Mouse (Mus musculus) ES-E14 (cell line): Measurements from ENCODE around the gene Ankfn1. TPM values are rescaled to one million over a fixed set of nuclear protein-coding genes. Genes with fewer than 3 reads are reported as not detected.

Experiments
- DNase-seq: peaks from one replicate; pipeline ENCODE4 v3.0.0-alpha.2; 2013; ENCODE audit warnings: low read depth, low spot score
- H3K27ac ChIP-seq: 2 replicates; pipeline ENCODE4 v1.5.1; 2012; ENCODE audit warnings: low read depth, mild to moderate bottlenecking, low read length, moderate library complexity, mixed read lengths; ENCODE audit not compliant: poor library complexity, insufficient read depth, severe bottlenecking
- H3K36me3 ChIP-seq: 2 replicates; pipeline ENCODE4 v1.6.1; 2012; ENCODE audit warnings: mild to moderate bottlenecking, low read length, moderate library complexity, mixed read lengths; ENCODE audit not compliant: control insufficient read depth, poor library complexity, insufficient read depth, severe bottlenecking
- H3K4me1 ChIP-seq, 2 experiments: fragments of 150-350 bp in 1 of 2; sonication (generic) in 1 of 2; 2 replicates each; pipeline ENCODE4 v1.6.1; 2012; ENCODE audit warnings: low read length in 2 of 2, mild to moderate bottlenecking in 1 of 2, mixed read lengths in 1 of 2; ENCODE audit not compliant: control insufficient read depth in 2 of 2, insufficient read depth in 2 of 2, poor library complexity in 1 of 2
- H3K4me3 ChIP-seq, 2 experiments: fragments of 150-350 bp in 1 of 2; sonication (generic) in 1 of 2; 2 replicates each; pipeline ENCODE4 v1.5.1; 2012; ENCODE audit warnings: low read length in 2 of 2, low read depth in 1 of 2, mild to moderate bottlenecking in 1 of 2, mixed read lengths in 1 of 2; ENCODE audit not compliant: insufficient read depth in 1 of 2, poor library complexity in 1 of 2, severe bottlenecking in 1 of 2
- H3K9ac ChIP-seq: 2 replicates; pipeline ENCODE4 v1.6.1; 2012; ENCODE audit warnings: low read depth, mild to moderate bottlenecking, low read length, mixed read lengths; ENCODE audit not compliant: poor library complexity, insufficient read depth, severe bottlenecking
- H3K9me3 ChIP-seq: fragments of 150-350 bp; sonication (generic); 2 replicates; pipeline ENCODE4 v1.6.1; 2012; ENCODE audit warnings: low read depth, mild to moderate bottlenecking, low read length; ENCODE audit not compliant: control insufficient read depth, insufficient read depth
- CHD2 ChIP-seq: IDR thresholded peaks from 2 replicates; pipeline ENCODE4 v1.6.1; 2014; ENCODE audit warnings: mild to moderate bottlenecking, low read depth, low read length, inconsistent platforms
- HCFC1 ChIP-seq: IDR thresholded peaks from 2 replicates; pipeline ENCODE4 v1.6.1; 2012; ENCODE audit warnings: low read length, inconsistent platforms, borderline replicate concordance; ENCODE audit not compliant: insufficient read depth
- MAFK ChIP-seq: IDR thresholded peaks from 2 replicates; pipeline ENCODE4 v1.6.1; 2014; ENCODE audit warnings: mild to moderate bottlenecking, low read depth, low read length, inconsistent platforms; ENCODE audit not compliant: insufficient read depth
- ZC3H11A ChIP-seq: IDR thresholded peaks from 2 replicates; pipeline ENCODE4 v1.6.1; 2012; ENCODE audit warnings: low read depth, mild to moderate bottlenecking, inconsistent platforms, low read length, borderline replicate concordance
- ZNF384 ChIP-seq: IDR thresholded peaks from 2 replicates; pipeline ENCODE4 v1.6.1; 2012; ENCODE audit warnings: low read depth, low read length, inconsistent platforms
- in situ Hi-C, 2 experiments: fragments of 600-800 bp; cut with MboI; formaldehyde crosslinking; loops; one replicate each; pipeline ENCODE4 v1.15.1; 2025; ENCODE audit warnings: low sequenced_read_pairs in 2 of 2, inconsistent platforms in 1 of 2; ENCODE audit not compliant: unreplicated experiment in 2 of 2
- total RNA-seq: library from RNA; depleted of rRNA; stranded (reverse); fragments of 300-350 nt; gene quantifications from 2 replicates; pipeline ENCODE4 v1.2.3, GENCODE M21; 2012

Ankfn1 gene
- total RNA-seq, 1 experiment: not detected

- in situ Hi-C loops: no loop called here
Measured at GRCm38 (mm10) chr11:89416769-89417168, 360.7 kb downstream of the Ankfn1 start.

GRCm38 (mm10) chr11:89408774-89409173 lies 368.7 kb downstream of the Ankfn1 start:
- Histone ChIP-seq H3K36me3 (no peaks in the 10 kb centered on the region), H3K9ac (no peak overlapping the region), H3K4me3 (no peak overlapping the region), H3K9me3 (no peaks in the 10 kb centered on the region), H3K27ac (no peak overlapping the region), H3K4me1 (no peaks in the 10 kb centered on the region)
- DNase-seq: no peak
- no peak for TF ChIP-seq CHD2
- no peak for TF ChIP-seq ZC3H11A
- TF ChIP-seq MAFK: no peak
- TF ChIP-seq HCFC1: no peak
- no peak for TF ChIP-seq ZNF384
- in situ Hi-C loops: no loop called here

More at GRCm38 (mm10) chr11:89416769-89417168, 360.7 kb downstream of the Ankfn1 start:
- Histone ChIP-seq H3K27ac (no peak overlapping the region), H3K9ac (no peak overlapping the region), H3K4me1 (no peaks in the 10 kb centered on the region), H3K36me3 (no peaks in the 10 kb centered on the region), H3K4me3 (no peak overlapping the region), H3K9me3 (no peaks in the 10 kb centered on the region)
- DNase-seq: no peak
- TF ChIP-seq MAFK: no peak
- no peak for TF ChIP-seq ZC3H11A
- TF ChIP-seq HCFC1: no peak
- TF ChIP-seq CHD2: no peak
- TF ChIP-seq ZNF384: no peak

- Histone ChIP-seq H3K9ac (no peak overlapping the region), H3K27ac (no peak overlapping the region), H3K9me3 (no peaks in the 10 kb centered on the region), H3K4me3 (no peak overlapping the region), H3K36me3 (no peaks in the 10 kb centered on the region), H3K4me1 (no peaks in the 10 kb centered on the region)
- TF ChIP-seq MAFK (no peak), CHD2 (no peak), HCFC1 (no peak), ZC3H11A (no peak), ZNF384 (no peak)
- no peak for DNase-seq
- in situ Hi-C loops: no loop called here
Measured at GRCm38 (mm10) chr11:89404489-89404888, 373.0 kb downstream of the Ankfn1 start.

GRCm38 (mm10) chr11:89403436-89403835 lies 374.0 kb downstream of the Ankfn1 start:
- Histone ChIP-seq H3K27ac (no peak overlapping the region), H3K9ac (no peak overlapping the region), H3K9me3 (no peaks in the 10 kb centered on the region), H3K4me3 (no peak overlapping the region), H3K36me3 (no peaks in the 10 kb centered on the region), H3K4me1 (no peaks in the 10 kb centered on the region)
- in situ Hi-C loops: no loop called here
- no peak for TF ChIP-seq ZNF384
- no peak for TF ChIP-seq CHD2
- no peak for TF ChIP-seq MAFK
- no peak for TF ChIP-seq ZC3H11A
- no peak for TF ChIP-seq HCFC1
- no peak for DNase-seq

- DNase-seq: no peak
- H3K4me3 ChIP-seq: no peak overlapping the region
- H3K9ac ChIP-seq: no peak overlapping the region
- H3K36me3 ChIP-seq: no peaks in the 10 kb centered on the region
- TF ChIP-seq ZC3H11A (no peak), MAFK (no peak), ZNF384 (no peak), HCFC1 (no peak), CHD2 (no peak)
- 0 out of 4 replicates have a peak, but pooled peaks cover 0 to 2% of the 10 kb centered on the region in 2 experiments for H3K4me1 ChIP-seq
- no peak overlapping the region for H3K27ac ChIP-seq
- no peaks in the 10 kb centered on the region for H3K9me3 ChIP-seq
- in situ Hi-C loops: no loop called here
Measured at GRCm38 (mm10) chr11:89388851-89389250, 388.6 kb downstream of the Ankfn1 start.
